Mouse (Mus musculus) limb, embryonic 14.5 days (tissue): ENCODE measurements around the gene Ccdc80. TPM values are rescaled to one million over a fixed set of nuclear protein-coding genes. Genes with fewer than 3 reads are reported as not detected.
A peak's percentile ranks its signal among the peaks of the same experiment; 100 is the strongest.

ENCODE experiments used
- ATAC-seq: fragments of 200-750 bp; cut with Nextera tagmentation; 2 replicates; pipeline ENCODE4 v1.8.0; 2017; ENCODE audit warnings: low read depth, moderate number of reproducible peaks, moderate TSS enrichment; ENCODE audit not compliant: low FRiP score
- DNase-seq: peaks from one replicate; pipeline ENCODE4 v3.0.0-alpha.2; 2015; ENCODE audit warnings: low spot score
- H3K27ac ChIP-seq: fragments of 300-500 bp; sonication (generic); replicated peaks from 2 replicates; pipeline ENCODE4 v1.5.1; 2014; ENCODE audit warnings: low read depth, mild to moderate bottlenecking, low read length, moderate library complexity, mixed read lengths
- H3K27me3 ChIP-seq: fragments of 300-500 bp; sonication (generic); 2 replicates; pipeline ENCODE4 v1.6.1; 2014; ENCODE audit warnings: low read length, mixed read lengths; ENCODE audit not compliant: control insufficient read depth, insufficient read depth
- H3K36me3 ChIP-seq: fragments of 300-500 bp; sonication (generic); 2 replicates; pipeline ENCODE4 v1.6.1; 2014; ENCODE audit warnings: mild to moderate bottlenecking, low read length, moderate library complexity, mixed read lengths; ENCODE audit not compliant: control insufficient read depth, insufficient read depth
- H3K4me1 ChIP-seq: fragments of 300-500 bp; sonication (generic); 2 replicates; pipeline ENCODE4 v1.6.1; 2014; ENCODE audit warnings: antibody characterized with exemption, low read length, mixed read lengths; ENCODE audit not compliant: control insufficient read depth, insufficient read depth
- H3K4me2 ChIP-seq: fragments of 300-500 bp; sonication (generic); replicated peaks from 2 replicates; pipeline ENCODE4 v1.6.1; 2014; ENCODE audit warnings: low read depth, mild to moderate bottlenecking, low read length, moderate library complexity; ENCODE audit not compliant: severe bottlenecking
- H3K4me3 ChIP-seq: fragments of 300-500 bp; sonication (generic); replicated peaks from 2 replicates; pipeline ENCODE4 v1.5.1; 2014; ENCODE audit warnings: low read length
- H3K9ac ChIP-seq: fragments of 300-500 bp; sonication (generic); 2 replicates; pipeline ENCODE4 v1.6.1; 2014; ENCODE audit warnings: mild to moderate bottlenecking, low read depth, low read length, moderate library complexity; ENCODE audit not compliant: severe bottlenecking
- H3K9me3 ChIP-seq: fragments of 300-500 bp; sonication (generic); 2 replicates; pipeline ENCODE4 v1.6.1; 2016; ENCODE audit warnings: low read length; ENCODE audit not compliant: control insufficient read depth
- POLR2A ChIP-seq: fragments of 200-500 bp; IDR thresholded peaks from 2 replicates; pipeline ENCODE4 v1.8.0; 2012; ENCODE audit warnings: inconsistent platforms, mild to moderate bottlenecking, moderate library complexity, borderline replicate concordance; ENCODE audit not compliant: insufficient read depth, insufficient read length; ENCODE audit errors: extremely low read depth
- WGBS: fragments of 180-500 bp; shearing (Covaris S2); extraction: QIAGEN DNeasy Blood & Tissue Kit; methylation state at CpG from one replicate; pipeline ENCODE4 v1.1.7; 2014; 5-methylcytosine and 5-hydroxymethylcytosine counted together
- polyA plus RNA-seq, 2 experiments: library from polyadenylated mRNA; depleted of rRNA in 1 of 2; stranded (reverse) in 1 of 2; unstranded in 1 of 2; fragments of >200 nt; fragmentation: Nextera tagmentation in 1 of 2; extraction: Ambion mirVana in 1 of 2; gene quantifications; 2 replicates each; pipeline versions ENCODE4 v1.2.1 to v1.2.3; 2012 to 2014

The Ccdc80 gene
- polyA plus RNA-seq, 2 experiments: 56.9 to 94.4 TPM

- Histone ChIP-seq H3K27me3 (no peaks in the 10 kb centered on the region), H3K36me3 (peaks cover 56% of the 10 kb centered on the region), H3K9me3 (no peaks in the 10 kb centered on the region), H3K4me3 (no peak overlapping the region), H3K27ac (no peak overlapping the region), H3K4me1 (no peaks in the 10 kb centered on the region), H3K4me2 (no peak overlapping the region), H3K9ac (no peak overlapping the region)
- DNase-seq: no peak
- no peak for ATAC-seq
- TF ChIP-seq POLR2A: no peak
- 94% methylated on average over 10 of the region's 10 CpGs for WGBS
These were observed 55.4 kb downstream of the Ccdc80 start for GRCm38 (mm10) chr16:45148488-45149082.

GRCm38 (mm10) chr16:45154741-45155250 lies 61.6 kb downstream of the Ccdc80 start:
- peaks cover 7% of the 10 kb centered on the region for H3K4me1 ChIP-seq
- no peak for ATAC-seq
- no peak overlapping the region for H3K4me3 ChIP-seq
- H3K9ac ChIP-seq: no peak overlapping the region
- H3K9me3 ChIP-seq: no peaks in the 10 kb centered on the region
- TF ChIP-seq POLR2A: no peak
- WGBS: 84% methylated on average over 3 of the region's 3 CpGs
- DNase-seq: no peak
- H3K4me2 ChIP-seq: no peak overlapping the region
- no peaks in the 10 kb centered on the region for H3K27me3 ChIP-seq
- H3K36me3 ChIP-seq: peaks cover 23% of the 10 kb centered on the region; the same call in 1 of the 2 replicates
- no peak overlapping the region for H3K27ac ChIP-seq

GRCm38 (mm10) chr16:45158136-45158521 lies 64.9 kb downstream of the Ccdc80 start:
- Histone ChIP-seq H3K9me3 (no peaks in the 10 kb centered on the region), H3K27ac (peak overlapping the region; percentile 89), H3K4me1 (peaks cover 7% of the 10 kb centered on the region), H3K4me2 (peak overlapping the region; percentile 58), H3K4me3 (peak overlapping the region; percentile 92), H3K9ac (peak overlapping the region; percentile 61), H3K27me3 (no peaks in the 10 kb centered on the region), H3K36me3 (0 out of 2 replicates have a peak, but pooled peaks cover 6% of the 10 kb centered on the region)
- ATAC-seq: peak; percentile 76
- DNase-seq: peak; percentile 77
- 1% methylated on average over 20 of the region's 20 CpGs for WGBS
- 0 out of 2 replicates have a peak, but pooled peaks have one; percentile 35 for TF ChIP-seq POLR2A

- TF ChIP-seq POLR2A: 0 out of 2 replicates have a peak, but pooled peaks have one; percentile 37
- WGBS: 1% methylated on average over 42 of the region's 64 CpGs
- H3K36me3 ChIP-seq: 0 out of 2 replicates have a peak, but pooled peaks cover 6% of the 10 kb centered on the region
- H3K4me2 ChIP-seq: peak within 1 kb of the TSS; percentile 76
- no peaks in the 10 kb centered on the region for H3K27me3 ChIP-seq
- H3K9me3 ChIP-seq: no peaks in the 10 kb centered on the region
- DNase-seq (peak; percentile 98), ATAC-seq (peak; percentile 98)
- peak within 1 kb of the TSS; percentile 90 for H3K9ac ChIP-seq
- H3K4me1 ChIP-seq: peaks cover 7% of the 10 kb centered on the region
- peak within 1 kb of the TSS; percentile 92 for H3K4me3 ChIP-seq
- H3K27ac ChIP-seq: peak within 1 kb of the TSS; percentile 89
These were observed 65.6 kb downstream of the Ccdc80 start, which contains the start of the genes Slc35a5 and Atg3 for GRCm38 (mm10) chr16:45158522-45159388. Slc35a5 (minus strand) TSS chr16:45158706. Atg3 (plus strand) TSS chr16:45158785.

- ATAC-seq (no peak), DNase-seq (no peak)
- Histone ChIP-seq H3K4me3 (peak overlapping the region; percentile 92), H3K27ac (peak overlapping the region; percentile 89), H3K4me1 (peaks cover 7% of the 10 kb centered on the region), H3K9ac (peak overlapping the region; percentile 90), H3K27me3 (no peaks in the 10 kb centered on the region), H3K4me2 (peak overlapping the region; percentile 76), H3K9me3 (no peaks in the 10 kb centered on the region), H3K36me3 (0 out of 2 replicates have a peak, but pooled peaks cover 6% of the 10 kb centered on the region)
- WGBS: 6% methylated on average over 11 of the region's 11 CpGs
- TF ChIP-seq POLR2A: no peak
These were observed 66.2 kb downstream of the Ccdc80 start for GRCm38 (mm10) chr16:45159389-45159716.

Other genes with a start within 250 kb of the Ccdc80 start
- gene Cd200r2, start 226.3 kb upstream of the Ccdc80 start, polyA plus RNA-seq (2012; rRNA removed): 0.03 and 0.04 TPM in 2 replicates
- not detected in 2 replicates for gene Cd200r2, start 226.3 kb upstream of the Ccdc80 start, polyA plus RNA-seq (2014; fragmentation: Nextera tagmentation; extraction: Ambion mirVana)
- 1.1 TPM in 2 replicates for gene Cd200r3, start 149.7 kb upstream of the Ccdc80 start, polyA plus RNA-seq (2012; rRNA removed)
- 1.9 and 2.1 TPM in 2 replicates for gene Cd200r3, start 149.7 kb upstream of the Ccdc80 start, polyA plus RNA-seq (2014; fragmentation: Nextera tagmentation; extraction: Ambion mirVana)
- 11.2 and 14.8 TPM in 2 replicates for gene Slc35a5, start 65.3 kb downstream of the Ccdc80 start, polyA plus RNA-seq (2012; rRNA removed)
- gene Slc35a5, start 65.3 kb downstream of the Ccdc80 start, polyA plus RNA-seq (2014; fragmentation: Nextera tagmentation; extraction: Ambion mirVana): 16.0 and 18.8 TPM in 2 replicates
- 18.6 and 28.8 TPM in 2 replicates for gene Atg3, start 65.4 kb downstream of the Ccdc80 start, polyA plus RNA-seq (2012; rRNA removed)
- gene Atg3, start 65.4 kb downstream of the Ccdc80 start, polyA plus RNA-seq (2014; fragmentation: Nextera tagmentation; extraction: Ambion mirVana): 36.8 and 38.4 TPM in 2 replicates
- 0.35 TPM in 2 replicates for gene Btla, start 130.9 kb downstream of the Ccdc80 start, polyA plus RNA-seq (2012; rRNA removed)
- 0.70 and 0.73 TPM in 2 replicates for gene Btla, start 130.9 kb downstream of the Ccdc80 start, polyA plus RNA-seq (2014; fragmentation: Nextera tagmentation; extraction: Ambion mirVana)